Mouse (Mus musculus): ENCODE measurements around the gene Cabp4.

- TF ChIP-seq CTCF (IDR thresholded peaks at IDR 0.05; ENCODE audit: borderline replicate concordance, control insufficient read depth, extremely low read depth, insufficient read depth, low read length, poor library complexity), result no peak
- TF ChIP-seq POLR2A (IDR thresholded peaks at IDR 0.05; ENCODE audit: control insufficient read depth, extremely low read depth, insufficient read depth, low read length, poor library complexity), result no peak
Observed at GRCm38 (mm10) chr19:4159049-4159448, 15.2 kb upstream of the Cabp4 start.
